Mouse (Mus musculus): ENCODE measurements around the gene Dnali1. TPM values are rescaled to one million over a fixed set of nuclear protein-coding genes. Genes with fewer than 3 reads are reported as not detected.
A peak's percentile ranks its signal among the peaks of the same experiment; 100 is the strongest.

Gene Dnali1
- total RNA-seq (2021): under 1 TPM; 0.62 to 0.76 TPM

DNA sequence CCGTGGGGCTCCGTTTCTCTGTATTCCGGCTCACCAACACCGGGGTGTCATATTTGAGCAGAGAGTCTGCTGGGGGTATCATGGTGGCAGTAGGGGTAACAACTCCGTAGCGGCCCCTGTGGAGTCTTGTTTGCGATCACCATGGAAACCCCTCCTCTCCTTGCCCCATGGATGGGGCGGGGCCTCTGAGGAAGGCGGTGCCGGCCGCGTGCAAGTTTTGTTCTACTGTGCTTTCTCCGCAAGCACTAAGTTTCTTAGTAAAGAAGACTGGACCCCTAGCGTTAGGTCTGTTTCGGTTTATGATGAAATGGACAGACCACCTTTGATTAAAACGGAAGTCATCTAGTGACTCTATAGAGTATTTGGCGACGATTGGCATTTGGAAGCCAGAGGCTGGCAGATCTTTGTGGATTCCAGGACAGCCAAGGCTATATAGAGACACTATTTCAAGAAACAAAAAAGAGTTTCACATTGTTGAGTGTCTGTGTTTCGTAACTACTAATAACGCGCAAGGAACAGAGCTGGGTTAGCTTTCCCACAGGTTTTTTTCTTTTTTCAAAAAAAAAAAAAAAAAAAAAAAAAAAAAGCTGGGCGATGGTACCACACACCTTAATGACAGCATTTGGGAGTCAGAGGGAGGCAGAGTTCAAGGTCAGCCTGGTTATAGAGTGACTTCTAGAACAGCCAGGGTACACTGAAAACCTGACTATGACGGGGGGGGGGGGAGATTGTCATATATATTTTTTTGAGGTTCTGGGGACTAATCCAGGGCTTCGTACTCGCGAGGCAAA is at the start of gene Dnali1:
Gene Dnali1, minus strand, starts transcription at position 187 of the 791 bp plus-strand sequence.
- peak in 1 of 2 experiments; percentile 35 for DNase-seq

DNA sequence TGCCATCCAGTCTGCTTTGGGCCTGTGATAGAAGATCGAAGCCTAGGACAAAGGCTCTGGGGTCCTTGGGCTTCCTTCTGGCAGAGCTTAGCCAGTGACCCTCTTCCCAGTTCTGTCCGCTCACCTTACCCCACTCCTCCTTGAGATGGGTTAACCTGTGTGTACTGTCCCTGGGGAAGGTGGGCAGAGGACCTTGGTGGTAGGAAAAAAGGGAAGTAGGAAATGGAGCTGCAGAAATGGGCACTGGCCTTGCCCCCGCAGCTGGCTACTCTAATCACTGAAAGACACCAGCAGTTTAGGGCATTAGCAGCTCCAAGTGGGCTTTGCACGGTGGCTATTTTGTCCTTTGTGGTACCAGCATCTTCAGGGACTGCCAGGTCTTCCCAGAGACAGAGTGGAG is 49.6 kb upstream of the Dnali1 start:
- DNase-seq: no peak

- DNase-seq: peak; percentile 84 to 88
Observed at GRCm38 (mm10) chr4:125114638-125115037, 49.1 kb upstream of the Dnali1 start.

GRCm38 (mm10) chr4:125105354-125105753 is 39.9 kb upstream of the Dnali1 start:
- no peak for DNase-seq

DNA sequence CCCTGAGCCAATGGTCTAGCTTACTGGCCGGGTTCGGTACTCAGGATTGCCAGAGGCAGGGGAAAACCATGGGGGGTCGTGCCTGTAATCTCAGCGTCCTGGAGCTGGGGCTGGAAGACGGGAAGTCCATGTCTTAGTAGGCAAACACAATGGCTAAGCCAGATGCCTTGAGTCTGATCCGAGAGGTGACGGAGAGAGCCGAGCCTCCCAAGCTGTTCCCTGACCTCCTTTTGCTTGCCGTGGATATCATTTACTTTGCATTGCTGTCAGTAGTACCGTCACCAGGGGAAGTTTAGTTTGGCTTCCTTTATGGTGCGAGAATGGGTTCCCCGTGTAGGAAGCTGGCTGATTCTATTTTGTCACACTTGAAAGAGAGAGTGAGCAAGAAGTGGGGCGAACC is 35.8 kb upstream of the Dnali1 start:
- no peak for DNase-seq

- peak; percentile 71 to 77 for DNase-seq
Observed at GRCm38 (mm10) chr4:125099458-125099857, 34.0 kb upstream of the Dnali1 start.

GRCm38 (mm10) chr4:125097412-125097811 is 31.9 kb upstream of the Dnali1 start:
- DNase-seq: no peak

DNA sequence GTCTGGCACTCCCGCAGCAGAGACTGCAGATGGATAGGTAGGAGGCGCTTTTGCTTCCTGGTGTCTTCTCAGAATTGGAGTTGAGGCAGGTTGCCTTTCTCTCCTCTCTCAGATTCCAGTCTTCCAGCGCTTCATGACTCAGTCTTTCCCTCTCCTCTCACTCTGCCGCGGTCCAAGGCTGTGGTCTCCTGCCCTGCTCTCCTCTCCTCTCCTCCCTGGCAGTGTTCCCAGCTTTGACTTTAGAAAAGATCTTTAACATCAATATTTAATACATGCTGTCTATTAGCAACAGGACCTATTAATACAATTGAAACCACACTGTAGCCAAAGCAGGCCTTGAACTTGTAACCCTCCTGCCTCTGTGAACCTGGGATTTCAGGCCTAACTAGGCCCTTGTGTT is 30.6 kb upstream of the Dnali1 start:
- DNase-seq: no peak

DNA sequence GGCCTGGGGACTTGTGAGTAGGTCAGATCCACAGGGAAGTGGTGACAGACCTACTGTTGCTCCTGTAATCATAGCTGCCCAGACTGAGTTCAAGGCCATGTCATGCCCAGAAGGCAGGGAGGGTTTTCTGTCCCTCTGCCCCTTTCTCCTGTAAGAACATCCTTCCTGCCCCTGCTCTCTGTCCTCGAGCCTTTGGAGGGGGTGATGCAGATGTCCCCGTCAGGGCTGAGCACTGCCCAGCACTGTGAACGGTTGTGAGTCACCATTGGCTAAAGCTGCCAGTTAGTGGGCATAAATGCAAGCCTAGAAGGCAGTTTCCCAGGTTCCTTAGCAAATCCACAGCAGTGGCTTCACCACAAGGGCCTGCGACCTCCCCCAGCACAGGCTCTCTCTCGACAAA is 27.5 kb upstream of the Dnali1 start:
- DNase-seq: no peak

DNA sequence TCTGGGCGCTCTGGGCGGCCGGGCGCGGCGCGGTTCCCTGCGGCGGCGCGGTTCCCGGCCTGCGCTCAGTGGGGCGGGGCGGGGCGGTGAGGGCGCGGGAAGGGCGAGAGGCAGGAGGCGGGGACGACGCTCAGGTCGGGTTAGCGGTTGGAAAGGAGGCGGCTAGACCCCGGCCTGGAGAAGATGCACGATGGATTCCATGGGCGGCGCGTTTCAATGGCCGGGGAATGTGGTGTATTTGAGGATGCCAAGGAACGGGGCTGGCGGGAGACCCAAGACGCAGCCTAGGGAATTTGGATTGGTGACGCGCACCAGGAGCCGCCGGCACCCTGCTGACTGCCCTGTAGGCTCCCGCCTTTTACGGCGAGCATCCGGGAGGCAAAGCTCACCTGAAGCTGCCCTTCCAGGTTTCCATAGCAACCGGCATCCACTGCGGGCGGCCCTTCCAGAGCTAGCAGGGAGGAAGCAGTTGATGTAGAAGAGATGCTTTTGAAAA is 19.9 kb upstream of the Dnali1 start:
- DNase-seq: peak in 1 of 2 experiments; percentile 61

DNA sequence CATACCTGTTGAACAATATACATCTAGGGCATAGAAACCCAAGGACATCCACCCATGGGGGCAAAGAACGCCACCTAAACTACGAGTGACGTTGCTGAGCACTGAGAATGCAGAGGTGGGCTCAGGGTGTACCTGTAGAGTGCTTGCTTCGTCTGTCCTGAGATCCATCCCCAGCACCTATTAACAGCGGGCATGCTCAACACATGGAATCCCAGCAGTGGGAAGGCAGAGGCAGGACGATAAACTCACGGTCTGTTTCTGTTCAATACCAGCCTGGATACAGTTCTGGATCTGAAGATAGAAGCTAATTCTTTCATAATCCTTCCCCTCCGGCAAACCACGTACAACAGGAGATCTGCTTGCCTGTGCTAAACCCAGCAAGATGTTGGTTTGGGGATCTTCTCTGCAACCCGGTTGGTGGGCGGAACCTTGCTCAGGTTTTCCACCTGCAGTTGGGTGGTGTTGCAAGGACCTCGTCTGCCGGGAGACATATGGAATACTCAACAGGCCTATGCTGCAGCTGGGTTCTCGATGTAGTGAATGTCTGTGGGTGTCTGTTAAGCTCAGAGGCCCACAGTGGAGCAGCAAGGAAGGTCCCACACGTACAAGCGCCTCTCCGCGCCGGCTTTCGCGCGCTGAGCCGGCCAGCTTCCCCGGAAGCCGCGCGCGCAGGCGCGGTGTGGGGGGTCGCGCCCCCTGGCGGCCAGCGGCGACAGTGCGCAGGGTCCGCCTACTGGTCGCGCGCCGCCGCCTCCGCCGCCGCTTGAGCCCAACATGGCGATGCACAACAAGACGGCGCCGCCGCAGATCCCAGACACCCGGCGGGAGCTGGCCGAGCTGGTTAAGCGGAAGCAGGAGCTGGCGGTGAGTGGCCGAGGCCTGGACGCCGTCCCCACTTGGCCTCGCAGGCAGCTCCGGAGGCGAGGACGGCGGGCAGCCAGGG is 19.2 kb upstream of the Dnali1 start, which contains the start of gene Meaf6:
Gene Meaf6, plus strand, starts transcription at position 732 of the 943 bp plus-strand sequence.
- DNase-seq: peak; percentile 90 to 93

DNA sequence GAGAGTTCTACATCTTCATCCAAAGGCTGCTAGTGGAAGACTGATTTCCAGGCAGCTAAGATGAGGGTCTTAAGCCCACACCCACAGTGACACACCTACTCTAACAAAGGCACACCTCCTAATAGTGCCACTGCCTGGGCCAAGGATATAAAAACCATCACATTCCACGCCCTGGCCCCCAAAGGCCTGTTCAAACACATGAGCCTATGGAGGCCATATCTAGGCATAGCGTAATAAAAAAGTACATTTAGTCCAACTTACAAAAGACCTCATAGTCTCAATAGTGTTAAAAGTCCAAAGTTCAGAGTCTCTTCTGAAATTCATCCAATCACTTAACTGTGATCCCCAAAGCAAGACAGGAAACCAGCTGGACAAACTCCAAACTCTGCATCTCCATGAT is 13.2 kb upstream of the Dnali1 start:
- no peak for DNase-seq

- no peak for DNase-seq
Observed at GRCm38 (mm10) chr4:125077700-125078099, 12.2 kb upstream of the Dnali1 start.

DNA sequence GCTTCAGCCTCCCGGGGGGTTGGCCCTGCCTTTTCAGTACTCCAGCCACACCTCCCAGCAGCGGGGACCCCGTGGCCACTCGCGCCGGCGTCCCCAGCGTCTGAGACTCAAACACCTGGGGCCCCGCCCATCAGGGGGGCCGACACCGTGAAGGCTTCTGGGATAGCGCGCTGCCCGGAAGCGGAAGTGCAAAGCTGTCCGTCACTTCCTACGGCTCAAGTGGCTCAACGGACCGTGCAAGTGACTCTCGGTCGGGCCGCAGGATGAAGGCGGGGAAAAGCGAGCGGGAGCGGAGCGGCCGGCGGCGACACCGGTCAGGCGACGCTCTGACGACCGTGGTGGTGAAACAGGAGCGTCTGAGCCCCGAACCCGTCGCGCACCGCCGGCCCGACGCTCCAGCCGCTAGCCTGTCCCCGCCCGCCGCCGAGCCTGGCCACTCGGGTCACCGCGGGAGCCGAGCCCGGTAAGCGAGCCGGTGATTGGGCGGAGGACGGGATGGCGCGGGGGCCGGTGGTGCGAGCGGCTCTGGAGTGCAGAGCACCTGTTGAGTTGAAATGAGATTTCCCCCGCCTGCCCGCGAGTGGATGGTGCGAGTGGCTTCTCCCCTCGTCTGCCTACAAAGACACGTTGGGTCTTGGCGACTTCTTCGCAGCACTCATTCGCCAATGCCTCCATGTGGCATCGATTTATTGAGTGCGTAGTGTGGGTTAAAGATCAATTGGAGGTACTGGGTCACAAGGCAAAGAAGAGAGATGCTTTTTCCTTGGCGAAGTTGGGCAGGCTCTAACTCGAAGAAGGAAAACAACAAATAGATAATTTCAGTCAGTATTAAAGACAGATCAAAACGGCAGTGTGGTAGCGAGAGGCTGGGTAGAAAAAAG is 1.2 kb upstream of the Dnali1 start, which contains the start of gene Snip1:
Gene Snip1, plus strand, starts transcription at position 183 of the 881 bp plus-strand sequence.
- peak; percentile 92 to 94 for DNase-seq

DNA sequence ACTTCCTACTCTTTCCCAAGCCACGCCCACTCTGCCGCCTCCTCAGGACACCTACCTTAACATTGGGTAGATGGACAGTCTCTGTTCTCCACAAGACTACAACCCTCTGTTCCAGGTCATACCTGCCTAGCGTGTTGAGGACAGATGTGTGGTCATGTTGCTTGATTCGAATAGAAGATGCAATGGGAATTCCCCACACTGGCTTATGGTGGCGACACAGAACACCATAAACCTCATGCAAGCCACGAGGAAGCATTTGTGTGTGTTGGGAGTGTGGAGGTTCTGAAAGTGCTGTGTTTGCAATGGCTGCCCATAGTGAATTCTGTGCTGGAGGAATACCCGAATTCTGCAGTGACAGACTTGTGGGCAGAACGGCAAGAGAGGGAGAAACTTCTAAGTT is 1.7 kb downstream of the Dnali1 start:
- DNase-seq: no peak

- DNase-seq: peak; percentile 48 to 58
Observed at GRCm38 (mm10) chr4:125059025-125059424, 6.5 kb downstream of the Dnali1 start.

- no peak for DNase-seq
Observed at GRCm38 (mm10) chr4:125058033-125058432, 7.5 kb downstream of the Dnali1 start.

DNA sequence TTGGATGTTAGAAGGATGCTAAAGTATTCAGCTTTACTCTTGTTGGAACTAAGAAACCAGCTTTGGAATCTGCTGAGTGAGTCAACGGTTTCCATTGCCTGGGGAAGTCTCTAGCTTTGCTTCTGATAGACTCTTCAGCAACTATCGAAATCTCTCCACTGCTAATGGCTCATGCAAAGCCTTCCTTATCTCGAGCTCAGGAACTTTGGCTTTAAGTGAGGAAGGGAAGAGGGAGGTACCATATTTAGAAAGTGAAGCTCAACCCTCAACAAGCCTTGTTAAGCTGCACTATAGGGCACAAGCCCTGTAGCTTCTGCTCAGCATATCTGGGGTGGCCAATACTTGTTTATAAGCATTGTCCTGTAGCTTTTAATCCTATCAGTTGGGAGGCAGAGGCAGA is 8.2 kb downstream of the Dnali1 start:
- DNase-seq: no peak

DNA sequence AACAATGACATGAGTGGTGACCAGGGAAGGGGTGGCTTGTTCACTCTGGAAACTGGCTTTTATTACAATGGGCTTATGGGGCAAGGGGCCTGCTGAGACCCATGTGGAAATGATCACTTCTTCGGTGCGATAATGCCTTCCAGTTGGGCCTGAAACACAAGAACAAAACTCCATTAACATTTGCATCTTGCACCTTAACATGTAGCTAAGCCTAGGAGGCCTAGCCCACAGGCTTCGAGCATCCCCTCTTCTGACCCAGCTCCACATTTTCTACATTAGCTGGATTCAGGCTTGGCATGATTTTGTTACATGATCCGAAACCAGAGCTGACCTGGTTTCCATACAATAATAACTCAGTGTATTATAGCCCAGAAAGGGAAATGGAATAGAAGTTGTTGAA is 9.0 kb downstream of the Dnali1 start:
- DNase-seq: no peak

- no peak for DNase-seq
Observed at GRCm38 (mm10) chr4:125055385-125055784, 10.1 kb downstream of the Dnali1 start.

DNA sequence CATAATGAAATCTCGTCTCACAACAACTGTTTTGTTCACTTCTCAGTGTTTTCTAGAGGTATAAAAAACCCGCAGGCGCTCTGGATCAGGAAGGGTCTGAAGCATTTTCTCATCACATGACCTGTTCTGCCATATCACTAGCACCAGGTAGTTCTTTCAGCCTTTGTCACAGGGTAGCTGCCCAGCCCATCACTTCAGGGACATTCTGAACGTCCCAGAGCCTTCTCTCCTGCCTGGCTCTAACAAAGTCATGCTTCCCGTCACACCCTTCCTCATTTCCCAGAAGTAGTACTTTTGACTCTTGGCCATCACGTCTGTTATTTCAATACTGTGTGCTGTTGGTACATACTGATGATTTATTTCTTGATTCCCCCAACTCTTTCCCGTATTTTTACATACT is 21.0 kb downstream of the Dnali1 start:
- no peak for DNase-seq

DNA sequence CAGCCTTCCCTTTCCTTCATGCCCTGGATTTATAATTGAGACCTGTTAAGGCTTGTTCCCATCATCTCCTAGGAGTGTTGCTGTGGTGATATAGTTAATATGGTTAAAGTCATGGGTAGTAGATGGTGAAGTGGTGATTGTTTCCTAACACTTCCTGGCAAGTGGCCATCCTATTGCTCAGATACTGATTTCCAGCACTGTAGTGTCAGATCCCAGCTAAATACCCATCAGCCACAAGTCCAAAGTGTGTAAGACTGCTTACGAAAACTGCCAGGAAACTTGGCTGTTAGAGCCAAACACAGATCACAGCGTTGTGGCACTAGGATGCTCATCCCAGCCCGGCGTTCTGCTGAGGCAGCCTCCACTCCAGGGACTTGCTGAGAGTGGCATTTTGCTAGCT is 31.2 kb downstream of the Dnali1 start:
- DNase-seq: no peak

Data from layer of hippocampus, postnatal 36 days (tissue).